In genomic region chr1:97769294-97769903, GRCm38 (mm10) we compare ENCODE assay signal across 7 mouse cellular contexts. TPM values are rescaled to one million over a fixed set of nuclear protein-coding genes. Genes with fewer than 3 reads are reported as not detected.
DNase-seq lines count a peak whose midpoint lies in the region; ATAC-seq and TF ChIP-seq lines count a peak whose summit lies in the region.

No protein-coding gene starts in this region.

- whole genome bisulfite sequencing in kidney, embryonic 14.5 days: under 1% methylated on average over 39 of the region's 40 CpGs

- H3K4me3 ChIP-seq in C2C12 (ENCODE audit: insufficient read depth, poor library complexity, severe bottlenecking): peak overlapping the region; percentile 93
- peak overlapping the region; percentile 94 for H3K4me3 ChIP-seq in kidney, embryonic 14.5 days (ENCODE audit: low read length)

- no peaks in the 10 kb centered on the region for H3K36me3 ChIP-seq in C2C12 (ENCODE audit: control insufficient read depth, insufficient read depth)
- H3K36me3 ChIP-seq in kidney, embryonic 14.5 days (ENCODE audit: control insufficient read depth, insufficient read depth, low read length): no peaks in the 10 kb centered on the region

- no peaks in the 10 kb centered on the region for H3K9me3 ChIP-seq in kidney, embryonic 14.5 days (ENCODE audit: control insufficient read depth, low read length)

- ATAC-seq in frontal cortex, adult (ENCODE audit: low TSS enrichment): peak; percentile 48
- peak; percentile 73; the same call in 1 of the 2 replicates for ATAC-seq in kidney, embryonic 14.5 days (ENCODE audit: low FRiP score, low TSS enrichment)

- DNase-seq in 416B (ENCODE audit: low read depth): peak; percentile 71
- peak; percentile 30 for DNase-seq in cerebellum, adult 8-10 months
- DNase-seq in lung, postnatal 4 days: peak; percentile 22 to 23
- DNase-seq in spleen, postnatal 10 days (ENCODE audit: low spot score in 2 of 2): peak; percentile 33 to 37

- H3K4me2 ChIP-seq in kidney, embryonic 14.5 days (replicated peaks; ENCODE audit: low read depth, low read length): peak overlapping the region; percentile 54

- peak overlapping the region; percentile 81 for H3K9ac ChIP-seq in kidney, embryonic 14.5 days (ENCODE audit: low read depth, low read length)

- H3K27me3 ChIP-seq in C2C12 (ENCODE audit: control insufficient read depth, insufficient read depth, insufficient read length): no peaks in the 10 kb centered on the region
- H3K27me3 ChIP-seq in kidney, embryonic 14.5 days (ENCODE audit: control insufficient read depth, insufficient read depth, low read length): no peaks in the 10 kb centered on the region

- 0 out of 2 replicates have a peak, but pooled peaks cover 6% of the 10 kb centered on the region for H3K4me1 ChIP-seq in kidney, embryonic 14.5 days (ENCODE audit: control insufficient read depth, insufficient read depth, low read length)

- peak overlapping the region; percentile 95 for H3ac ChIP-seq in C2C12 (ENCODE audit: control insufficient read depth, insufficient read length, low read depth)

- TF ChIP-seq CTCF in C2C12 (IDR thresholded peaks at IDR 0.05; ENCODE audit: control insufficient read depth, insufficient read depth, insufficient read length): no peak

- H3K79me2 ChIP-seq in C2C12 (ENCODE audit: control insufficient read depth, insufficient read depth): peaks cover 85% of the 10 kb centered on the region

- H3K27ac ChIP-seq in kidney, embryonic 14.5 days (ENCODE audit: low read depth, low read length): peak overlapping the region; percentile 51; the same call in 1 of the 2 replicates

- peaks cover 46% of the 10 kb centered on the region for H3K79me3 ChIP-seq in C2C12 (ENCODE audit: low read depth)

TF ChIP-seq in C2C12, 6 proteins besides CTCF, POLR2A, EP300 and RAD21:
- no peak for TF ChIP-seq USF1 (IDR thresholded peaks at IDR 0.05; ENCODE audit: low read depth)
- TF ChIP-seq CEBPB (IDR thresholded peaks at IDR 0.05; ENCODE audit: low read depth): no peak
- TF ChIP-seq MAX (IDR thresholded peaks at IDR 0.05): no peak
- TF ChIP-seq MYOD1 (IDR thresholded peaks at IDR 0.05; ENCODE audit: control insufficient read depth, insufficient read length, low read depth): no peak
- TF ChIP-seq FOSL1 (IDR thresholded peaks at IDR 0.05; ENCODE audit: insufficient read depth, low read length, poor library complexity, severe bottlenecking): no peak
- TF ChIP-seq MYOG (IDR thresholded peaks at IDR 0.05; ENCODE audit: control insufficient read depth, extremely low read depth, insufficient read length): no peak

RNA-seq across cellular contexts. Expression of gene Gin1, which starts 0.6 kb away (rescaled TPM):
- polyA plus RNA-seq in C2C12 (2012; fragmentation: generic; extraction: Trizol): 3.2 TPM
- 20.3 and 22.6 TPM in 2 replicates for polyA plus RNA-seq in kidney, embryonic 14.5 days (2014; fragmentation: Nextera tagmentation; extraction: Ambion mirVana)

RNA-seq across cellular contexts. Expression of gene Ppip5k2, which starts 0.8 kb away (rescaled TPM):
- 3.8 TPM for polyA plus RNA-seq in C2C12 (2012; fragmentation: generic; extraction: Trizol)
- polyA plus RNA-seq in kidney, embryonic 14.5 days (2014; fragmentation: Nextera tagmentation; extraction: Ambion mirVana): 28.4 and 48.5 TPM in 2 replicates

Comparison
In these comparisons a context has a peak if more than half of its experiments do, and no peak if none do; other contexts are left out.
1. Peak in every context shown above with its lines: DNase-seq, ATAC-seq, H3K4me3 ChIP-seq and H3K27ac ChIP-seq.